Mouse (Mus musculus) spleen, adult 2 months (tissue): ENCODE results near the gene Grip1. TPM values are rescaled to one million over a fixed set of nuclear protein-coding genes. Genes with fewer than 3 reads are reported as not detected.

ENCODE experiments used
- DNase-seq, 2 experiments: peaks; one replicate each; pipeline versions ENCODE4 v3.0.0 to v3.0.0-alpha.2; 2012 to 2021; ENCODE audit warnings: low spot score in 2 of 2, low read depth in 1 of 2
- H3K27ac ChIP-seq: fragments of 200-500 bp; 2 replicates; pipeline ENCODE4 v1.5.1; 2012; ENCODE audit warnings: low read length, inconsistent platforms; ENCODE audit not compliant: insufficient read depth
- H3K27me3 ChIP-seq: fragments of 200-500 bp; 2 replicates; pipeline ENCODE4 v1.6.1; 2012; ENCODE audit warnings: mild to moderate bottlenecking, moderate library complexity, low read length, inconsistent platforms; ENCODE audit not compliant: control insufficient read depth, insufficient read depth
- H3K36me3 ChIP-seq: fragments of 200-500 bp; 2 replicates; pipeline ENCODE4 v1.6.1; 2012; ENCODE audit warnings: mild to moderate bottlenecking, low read length, inconsistent platforms; ENCODE audit not compliant: control insufficient read depth, insufficient read depth
- H3K4me1 ChIP-seq: fragments of 200-500 bp; 2 replicates; pipeline ENCODE4 v1.6.1; 2011; ENCODE audit warnings: inconsistent platforms; ENCODE audit not compliant: control insufficient read depth, insufficient read depth, insufficient read length
- H3K4me3 ChIP-seq: fragments of 200-500 bp; 2 replicates; pipeline ENCODE4 v1.5.1; 2011; ENCODE audit warnings: mild to moderate bottlenecking, inconsistent platforms; ENCODE audit not compliant: insufficient read depth, insufficient read length; ENCODE audit errors: extremely low read depth
- CTCF ChIP-seq: fragments of 200-500 bp; IDR thresholded peaks from 2 replicates; pipeline ENCODE4 v1.5.1; 2011; ENCODE audit warnings: mild to moderate bottlenecking, inconsistent platforms; ENCODE audit not compliant: insufficient read depth, insufficient read length, insufficient replicate concordance; ENCODE audit errors: extremely low read depth
- POLR2A ChIP-seq: fragments of 200-500 bp; IDR thresholded peaks from 2 replicates; pipeline ENCODE4 v1.6.1; 2011; ENCODE audit warnings: low read depth, low read length, inconsistent platforms
- WGBS: fragments of 180-500 bp; shearing (Covaris S2); methylation state at CpG from one replicate; pipeline ENCODE4 v1.1.7; 2018; 5-methylcytosine and 5-hydroxymethylcytosine counted together
- polyA plus RNA-seq: library from polyadenylated mRNA; depleted of rRNA; stranded (reverse); fragments of >200 nt; gene quantifications from 2 replicates; pipeline ENCODE4 v1.2.3, GENCODE M21; 2012

Grip1 gene
- polyA plus RNA-seq, 1 experiment = not detected

GRCm38 (mm10) chr10:119666386-119666785 lies 212.8 kb downstream of the Grip1 start:
- WGBS = 89% methylated on average over 11 of the region's 11 CpGs
- TF ChIP-seq POLR2A (no peak), CTCF (no peak)
- H3K4me3 ChIP-seq = no peak overlapping the region
- no peaks in the 10 kb centered on the region for H3K27me3 ChIP-seq
- H3K27ac ChIP-seq = no peak overlapping the region
- H3K36me3 ChIP-seq = no peaks in the 10 kb centered on the region
- no peaks in the 10 kb centered on the region for H3K4me1 ChIP-seq
- no peak for DNase-seq

DNA sequence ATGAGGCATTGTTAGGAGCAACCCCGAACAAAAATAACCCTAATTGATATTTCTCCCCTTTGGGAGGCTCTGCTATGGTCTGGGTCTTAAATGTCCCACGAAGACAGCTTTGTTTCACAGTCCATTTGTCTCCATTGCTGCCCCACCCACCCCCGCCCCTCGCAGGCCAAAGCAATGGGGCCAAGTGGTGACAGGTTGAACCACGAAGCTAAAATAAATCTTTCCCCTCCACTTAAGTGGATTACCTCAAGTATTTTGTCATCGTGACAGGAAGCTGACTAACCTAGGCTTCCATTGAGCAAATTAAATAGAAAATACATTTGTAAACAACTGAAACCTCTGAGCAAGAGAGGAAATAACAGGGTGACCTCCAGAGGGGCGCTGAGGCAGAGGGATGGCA lies 216.8 kb downstream of the Grip1 start:
- WGBS = 41% methylated on average over 7 of the region's 7 CpGs
- H3K27ac ChIP-seq = no peak overlapping the region
- H3K27me3 ChIP-seq = no peaks in the 10 kb centered on the region
- TF ChIP-seq POLR2A (no peak), CTCF (no peak)
- H3K4me3 ChIP-seq = no peak overlapping the region
- H3K4me1 ChIP-seq = no peaks in the 10 kb centered on the region
- no peak for DNase-seq
- H3K36me3 ChIP-seq = no peaks in the 10 kb centered on the region

- 78% methylated on average over 3 of the region's 3 CpGs for WGBS
- no peaks in the 10 kb centered on the region for H3K4me1 ChIP-seq
- H3K27me3 ChIP-seq = no peaks in the 10 kb centered on the region
- no peak overlapping the region for H3K27ac ChIP-seq
- H3K4me3 ChIP-seq = no peak overlapping the region
- DNase-seq = no peak
- no peaks in the 10 kb centered on the region for H3K36me3 ChIP-seq
- no peak for TF ChIP-seq POLR2A
- TF ChIP-seq CTCF = no peak
Observed at GRCm38 (mm10) chr10:119684377-119684826, 230.8 kb downstream of the Grip1 start.

- no peak overlapping the region for H3K4me3 ChIP-seq
- TF ChIP-seq CTCF (no peak), POLR2A (no peak)
- H3K27ac ChIP-seq = no peak overlapping the region
- no peaks in the 10 kb centered on the region for H3K4me1 ChIP-seq
- no peak for DNase-seq
- no peaks in the 10 kb centered on the region for H3K36me3 ChIP-seq
- whole genome bisulfite sequencing = 10% methylated on average over 16 of the region's 16 CpGs
- H3K27me3 ChIP-seq = peaks cover 4% of the 10 kb centered on the region; the same call in 1 of the 2 replicates
Observed at GRCm38 (mm10) chr10:119691358-119692083, 237.9 kb downstream of the Grip1 start.

- Histone ChIP-seq H3K4me3 (no peak overlapping the region), H3K36me3 (no peaks in the 10 kb centered on the region), H3K27ac (no peak overlapping the region), H3K27me3 (peaks cover 4% of the 10 kb centered on the region; the same call in 1 of the 2 replicates), H3K4me1 (no peaks in the 10 kb centered on the region)
- DNase-seq = no peak
- TF ChIP-seq POLR2A = no peak
- no peak for TF ChIP-seq CTCF
- WGBS = 7% methylated on average over 26 of the region's 26 CpGs
Observed at GRCm38 (mm10) chr10:119692284-119692890, 238.8 kb downstream of the Grip1 start.

- no peaks in the 10 kb centered on the region for H3K36me3 ChIP-seq
- H3K27ac ChIP-seq = no peak overlapping the region
- DNase-seq = no peak
- no peaks in the 10 kb centered on the region for H3K4me1 ChIP-seq
- WGBS = 69% methylated on average over 5 of the region's 5 CpGs
- H3K27me3 ChIP-seq = peaks cover 4% of the 10 kb centered on the region; the same call in 1 of the 2 replicates
- TF ChIP-seq POLR2A = no peak
- no peak for TF ChIP-seq CTCF
- no peak overlapping the region for H3K4me3 ChIP-seq
Observed at GRCm38 (mm10) chr10:119693400-119693799, 239.8 kb downstream of the Grip1 start.

- TF ChIP-seq POLR2A = no peak
- no peak for TF ChIP-seq CTCF
- no peak for DNase-seq
- H3K27me3 ChIP-seq = peaks cover 2% of the 10 kb centered on the region; the same call in 1 of the 2 replicates
- H3K36me3 ChIP-seq = no peaks in the 10 kb centered on the region
- 65% methylated on average over 9 of the region's 9 CpGs for WGBS
- no peaks in the 10 kb centered on the region for H3K4me1 ChIP-seq
- no peak overlapping the region for H3K4me3 ChIP-seq
- H3K27ac ChIP-seq = no peak overlapping the region
Observed at GRCm38 (mm10) chr10:119697257-119697798, 243.7 kb downstream of the Grip1 start.
